Mouse (Mus musculus) hindbrain, embryonic 11.5 days (tissue): ENCODE results near the gene Utp14b. TPM values are rescaled to one million over a fixed set of nuclear protein-coding genes. Genes with fewer than 3 reads are reported as not detected.

Experiments used
- ATAC-seq: fragments of 200-750 bp; cut with Nextera tagmentation; 2 replicates; pipeline ENCODE4 v1.8.0; 2017; ENCODE audit warnings: mild to moderate bottlenecking, moderate TSS enrichment, moderate library complexity; ENCODE audit not compliant: low FRiP score
- DNase-seq: peaks from one replicate; pipeline ENCODE4 v3.0.0-alpha.2; 2015; ENCODE audit warnings: low spot score
- H3K27ac ChIP-seq: fragments of 300-500 bp; sonication (generic); 2 replicates; pipeline ENCODE4 v1.5.1; 2014; ENCODE audit warnings: mild to moderate bottlenecking, low read depth, low read length
- H3K27me3 ChIP-seq: fragments of 300-500 bp; sonication (generic); 2 replicates; pipeline ENCODE4 v1.6.1; 2014; ENCODE audit warnings: mild to moderate bottlenecking, low read length, moderate library complexity, mixed read lengths; ENCODE audit not compliant: control insufficient read depth, insufficient read depth
- H3K36me3 ChIP-seq: fragments of 300-500 bp; sonication (generic); 2 replicates; pipeline ENCODE4 v1.6.1; 2014; ENCODE audit warnings: mild to moderate bottlenecking, low read length, moderate library complexity, mixed read lengths; ENCODE audit not compliant: control insufficient read depth, insufficient read depth
- H3K4me1 ChIP-seq: fragments of 300-500 bp; sonication (generic); replicated peaks from 2 replicates; pipeline ENCODE4 v1.6.1; 2014; ENCODE audit warnings: low read length, mixed read lengths; ENCODE audit not compliant: control insufficient read depth, insufficient read depth
- H3K4me2 ChIP-seq: fragments of 300-500 bp; sonication (generic); replicated peaks from 2 replicates; pipeline ENCODE4 v1.6.1; 2014; ENCODE audit warnings: mild to moderate bottlenecking, low read depth, low read length
- H3K4me3 ChIP-seq: fragments of 300-500 bp; sonication (generic); 2 replicates; pipeline ENCODE4 v1.5.1; 2014; ENCODE audit warnings: low read depth, low read length
- H3K9ac ChIP-seq: fragments of 300-500 bp; sonication (generic); 2 replicates; pipeline ENCODE4 v1.6.1; 2014; ENCODE audit warnings: low read depth, low read length
- H3K9me3 ChIP-seq: fragments of 300-500 bp; sonication (generic); 2 replicates; pipeline ENCODE4 v1.6.1; 2016; ENCODE audit warnings: low read length; ENCODE audit not compliant: control insufficient read depth
- WGBS: fragments of 180-500 bp; shearing (Covaris S2); extraction: QIAGEN DNeasy Blood & Tissue Kit; methylation state at CpG from one replicate; pipeline ENCODE4 v1.1.7; 2014; 5-methylcytosine and 5-hydroxymethylcytosine counted together
- polyA plus RNA-seq: library from polyadenylated mRNA; unstranded; fragments of >200 nt; fragmentation: Nextera tagmentation; extraction: Ambion mirVana; gene quantifications from 2 replicates; pipeline ENCODE4 v1.2.1, GENCODE M21; 2014

Utp14b gene
- 6.0 and 11.8 TPM in 2 replicates for polyA plus RNA-seq

GRCm38 (mm10) chr1:78657671-78658440, at the start of gene Utp14b, which contains the start of gene Acsl3:
TSS of gene Utp14b (plus strand) at chr1:78658038.
TSS of gene Acsl3 (plus strand) at chr1:78657825.
- peak within 1 kb of the TSS; percentile 70 for H3K4me2 ChIP-seq
- DNase-seq (peak; percentile 98), ATAC-seq (peak; percentile 100)
- WGBS, result under 1% methylated on average over 95 of the region's 104 CpGs
- H3K36me3 ChIP-seq, result no peaks in the 10 kb centered on the region
- H3K9ac ChIP-seq, result peak within 1 kb of the TSS; percentile 97
- H3K27me3 ChIP-seq, result no peaks in the 10 kb centered on the region
- H3K4me1 ChIP-seq, result 0 out of 2 replicates have a peak, but pooled peaks cover 4% of the 10 kb centered on the region
- H3K9me3 ChIP-seq, result no peaks in the 10 kb centered on the region
- peak within 1 kb of the TSS; percentile 96 for H3K4me3 ChIP-seq
- peak within 1 kb of the TSS; percentile 96 for H3K27ac ChIP-seq

- Histone ChIP-seq H3K27me3 (no peaks in the 10 kb centered on the region), H3K27ac (no peak overlapping the region), H3K36me3 (no peaks in the 10 kb centered on the region), H3K4me1 (no peaks in the 10 kb centered on the region), H3K9ac (no peak overlapping the region), H3K4me3 (no peak overlapping the region), H3K9me3 (no peaks in the 10 kb centered on the region), H3K4me2 (no peak overlapping the region)
- DNase-seq, result no peak
- ATAC-seq, result no peak
- 49% methylated on average over 12 of the region's 12 CpGs for WGBS
Measured at GRCm38 (mm10) chr1:78609134-78609907, 48.5 kb upstream of the Utp14b start.

- H3K27ac ChIP-seq, result no peak overlapping the region
Measured at GRCm38 (mm10) chr1:78611039-78611438, 46.8 kb upstream of the Utp14b start.

GRCm38 (mm10) chr1:78612959-78613358, 44.9 kb upstream of the Utp14b start:
- no peaks in the 10 kb centered on the region for H3K9me3 ChIP-seq
- H3K36me3 ChIP-seq, result no peaks in the 10 kb centered on the region
- ATAC-seq, result no peak
- no peak overlapping the region for H3K4me2 ChIP-seq
- no peaks in the 10 kb centered on the region for H3K27me3 ChIP-seq
- H3K9ac ChIP-seq, result no peak overlapping the region
- H3K4me1 ChIP-seq, result no peaks in the 10 kb centered on the region
- no peak overlapping the region for H3K27ac ChIP-seq
- no peak overlapping the region for H3K4me3 ChIP-seq
- WGBS, result 88% methylated on average over 1 of the region's 1 CpGs
- no peak for DNase-seq

More at GRCm38 (mm10) chr1:78611039-78611438, 46.8 kb upstream of the Utp14b start:
- ATAC-seq (no peak), DNase-seq (no peak)
- Histone ChIP-seq H3K36me3 (no peaks in the 10 kb centered on the region), H3K27me3 (no peaks in the 10 kb centered on the region), H3K4me1 (no peaks in the 10 kb centered on the region), H3K4me3 (no peak overlapping the region), H3K9me3 (no peaks in the 10 kb centered on the region), H3K4me2 (no peak overlapping the region), H3K9ac (no peak overlapping the region)
- 65% methylated on average over 4 of the region's 4 CpGs for WGBS

GRCm38 (mm10) chr1:78624352-78624751, 33.5 kb upstream of the Utp14b start:
- no peak for ATAC-seq
- no peak for DNase-seq
- Histone ChIP-seq H3K9ac (no peak overlapping the region), H3K27me3 (no peaks in the 10 kb centered on the region), H3K36me3 (no peaks in the 10 kb centered on the region), H3K4me2 (no peak overlapping the region), H3K4me3 (no peak overlapping the region), H3K9me3 (no peaks in the 10 kb centered on the region), H3K27ac (no peak overlapping the region), H3K4me1 (no peaks in the 10 kb centered on the region)
- WGBS, result 87% methylated on average over 2 of the region's 2 CpGs

GRCm38 (mm10) chr1:78634486-78634885, 23.4 kb upstream of the Utp14b start:
- no peak for ATAC-seq
- H3K9ac ChIP-seq, result no peak overlapping the region
- 68% methylated on average over 3 of the region's 3 CpGs for WGBS
- no peaks in the 10 kb centered on the region for H3K9me3 ChIP-seq
- no peaks in the 10 kb centered on the region for H3K4me1 ChIP-seq
- no peaks in the 10 kb centered on the region for H3K36me3 ChIP-seq
- no peak for DNase-seq
- no peak overlapping the region for H3K4me2 ChIP-seq
- no peaks in the 10 kb centered on the region for H3K27me3 ChIP-seq
- H3K4me3 ChIP-seq, result no peak overlapping the region
- H3K27ac ChIP-seq, result no peak overlapping the region

GRCm38 (mm10) chr1:78640871-78641270, 17.0 kb upstream of the Utp14b start:
- Histone ChIP-seq H3K36me3 (no peaks in the 10 kb centered on the region), H3K27me3 (no peaks in the 10 kb centered on the region), H3K4me3 (no peak overlapping the region), H3K9ac (no peak overlapping the region), H3K9me3 (no peaks in the 10 kb centered on the region), H3K27ac (no peak overlapping the region), H3K4me2 (no peak overlapping the region), H3K4me1 (no peaks in the 10 kb centered on the region)
- no peak for DNase-seq
- no peak for ATAC-seq

- ATAC-seq (no peak), DNase-seq (no peak)
- Histone ChIP-seq H3K9me3 (no peaks in the 10 kb centered on the region), H3K9ac (no peak overlapping the region), H3K4me3 (no peak overlapping the region), H3K36me3 (no peaks in the 10 kb centered on the region), H3K27ac (no peak overlapping the region), H3K27me3 (no peaks in the 10 kb centered on the region), H3K4me1 (no peaks in the 10 kb centered on the region), H3K4me2 (no peak overlapping the region)
- 92% methylated on average over 3 of the region's 3 CpGs for WGBS
Measured at GRCm38 (mm10) chr1:78641791-78642190, 16.0 kb upstream of the Utp14b start.
